Mouse (Mus musculus): ENCODE data around the gene Ttc7. TPM values are rescaled to one million over a fixed set of nuclear protein-coding genes. Genes with fewer than 3 reads are reported as not detected.
"Not testable (repeated sequence)": the region's sequence is repeated elsewhere in the genome, so short reads cannot be mapped to it uniquely, and the experiment has no call there.

Gene Ttc7
- polyA plus RNA-seq, 1 experiment from 2014 or later = 14.3 TPM

DNA sequence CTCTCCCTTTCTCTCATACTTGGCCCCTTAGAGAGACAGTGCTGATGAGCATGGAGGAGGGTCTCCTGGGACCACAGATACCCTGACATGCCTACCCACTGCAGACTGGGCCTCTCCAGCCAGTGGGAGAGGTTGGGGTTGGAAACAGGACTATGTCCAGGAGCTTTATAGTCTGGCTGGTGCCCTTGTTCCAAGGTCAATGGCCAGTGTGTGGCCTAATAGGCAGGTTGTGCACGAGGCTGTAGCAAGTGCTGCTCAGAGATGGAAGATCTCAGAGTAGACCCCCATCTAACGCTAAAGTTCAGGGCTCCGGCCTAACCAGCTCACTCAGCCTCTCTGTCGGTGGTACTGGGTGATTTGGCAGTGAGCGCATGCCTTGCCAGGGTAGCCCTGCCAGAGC is 9.1 kb downstream of the Ttc7 start:
- Histone ChIP-seq H3K9me3 (ENCODE audit: control insufficient read depth, low read length) (no peaks in the 10 kb centered on the region), H3K36me3 (ENCODE audit: control insufficient read depth, insufficient read depth, low read length) (no peaks in the 10 kb centered on the region; the same call in 1 of the 2 replicates), H3K4me1 (replicated peaks; ENCODE audit: control insufficient read depth, insufficient read depth, low read length) (peaks cover 10% of the 10 kb centered on the region), H3K4me2 (no peak overlapping the region), H3K4me3 (ENCODE audit: low read depth, low read length) (no peak overlapping the region), H3K9ac (ENCODE audit: low read depth, low read length) (no peak overlapping the region), H3K27ac (ENCODE audit: low read depth, low read length) (no peak overlapping the region), H3K27me3 (replicated peaks; ENCODE audit: control insufficient read depth, insufficient read depth, low read length) (no peaks in the 10 kb centered on the region)
- ATAC-seq (replicated peaks; ENCODE audit: low FRiP score) (no peak), DNase-seq (ENCODE audit: low spot score) (no peak)
- WGBS = 84% methylated on average over 5 of the region's 5 CpGs

DNA sequence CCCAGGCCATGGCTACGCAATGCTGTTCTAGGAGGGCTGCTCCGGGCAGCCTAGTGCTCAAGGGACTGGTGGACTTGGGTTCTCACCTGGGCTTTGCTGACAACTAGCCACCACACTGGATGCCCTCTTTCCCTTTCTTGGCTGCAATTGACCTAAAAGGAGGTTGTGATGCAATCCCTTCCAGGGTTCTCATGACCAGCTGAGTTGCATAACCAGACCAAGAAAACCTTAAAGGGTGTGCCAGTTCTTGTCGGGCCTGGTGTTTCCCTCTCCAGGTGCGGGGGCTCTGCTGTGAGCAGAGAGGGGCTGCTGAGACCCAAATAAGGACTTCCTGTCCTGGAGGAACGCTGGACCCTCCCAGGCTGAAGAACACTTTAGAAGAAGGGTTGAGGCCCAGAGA is 10.4 kb downstream of the Ttc7 start:
- 83% methylated on average over 5 of the region's 5 CpGs for WGBS
- Histone ChIP-seq H3K4me2 (no peak overlapping the region), H3K27ac (ENCODE audit: low read depth, low read length) (no peak overlapping the region), H3K9me3 (ENCODE audit: control insufficient read depth, low read length) (no peaks in the 10 kb centered on the region), H3K27me3 (replicated peaks; ENCODE audit: control insufficient read depth, insufficient read depth, low read length) (no peaks in the 10 kb centered on the region), H3K36me3 (ENCODE audit: control insufficient read depth, insufficient read depth, low read length) (no peaks in the 10 kb centered on the region; the same call in 1 of the 2 replicates), H3K9ac (ENCODE audit: low read depth, low read length) (no peak overlapping the region), H3K4me3 (ENCODE audit: low read depth, low read length) (no peak overlapping the region), H3K4me1 (replicated peaks; ENCODE audit: control insufficient read depth, insufficient read depth, low read length) (peaks cover 7% of the 10 kb centered on the region)
- DNase-seq (ENCODE audit: low spot score) = no peak
- no peak for ATAC-seq (replicated peaks; ENCODE audit: low FRiP score)

DNA sequence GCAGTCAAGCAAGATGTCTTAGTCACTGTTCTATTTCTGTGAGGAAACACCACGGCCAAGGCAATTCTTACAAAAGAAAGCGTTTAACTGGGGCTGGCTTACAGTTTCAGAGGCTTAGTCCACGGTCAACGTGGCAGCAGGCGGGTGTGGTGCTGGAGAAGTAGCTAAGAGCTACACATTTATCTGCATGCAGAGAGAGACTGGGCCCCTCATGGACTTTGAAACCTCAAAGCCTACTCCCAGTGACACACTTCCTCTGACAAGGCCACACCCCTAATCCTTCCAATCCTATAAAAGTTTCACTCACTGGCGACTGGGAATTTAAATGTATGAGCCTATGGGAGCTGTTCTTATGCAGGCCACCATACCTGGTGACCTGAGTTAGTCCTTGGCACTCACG is 13.1 kb downstream of the Ttc7 start:
- Histone ChIP-seq H3K4me1 (replicated peaks; ENCODE audit: control insufficient read depth, insufficient read depth, low read length) (peaks cover 11% of the 10 kb centered on the region), H3K4me2 (no peak overlapping the region), H3K27me3 (replicated peaks; ENCODE audit: control insufficient read depth, insufficient read depth, low read length) (no peaks in the 10 kb centered on the region), H3K9me3 (ENCODE audit: control insufficient read depth, low read length) (no peaks in the 10 kb centered on the region), H3K9ac (ENCODE audit: low read depth, low read length) (no peak overlapping the region), H3K4me3 (ENCODE audit: low read depth, low read length) (no peak overlapping the region), H3K36me3 (ENCODE audit: control insufficient read depth, insufficient read depth, low read length) (no peaks in the 10 kb centered on the region; the same call in 1 of the 2 replicates), H3K27ac (ENCODE audit: low read depth, low read length) (no peak overlapping the region)
- ATAC-seq (replicated peaks; ENCODE audit: low FRiP score) = 0 out of 2 replicates have a peak, but pooled peaks have one; percentile 46
- WGBS = 71% methylated on average over 7 of the region's 7 CpGs
- DNase-seq (ENCODE audit: low spot score) = no peak

DNA sequence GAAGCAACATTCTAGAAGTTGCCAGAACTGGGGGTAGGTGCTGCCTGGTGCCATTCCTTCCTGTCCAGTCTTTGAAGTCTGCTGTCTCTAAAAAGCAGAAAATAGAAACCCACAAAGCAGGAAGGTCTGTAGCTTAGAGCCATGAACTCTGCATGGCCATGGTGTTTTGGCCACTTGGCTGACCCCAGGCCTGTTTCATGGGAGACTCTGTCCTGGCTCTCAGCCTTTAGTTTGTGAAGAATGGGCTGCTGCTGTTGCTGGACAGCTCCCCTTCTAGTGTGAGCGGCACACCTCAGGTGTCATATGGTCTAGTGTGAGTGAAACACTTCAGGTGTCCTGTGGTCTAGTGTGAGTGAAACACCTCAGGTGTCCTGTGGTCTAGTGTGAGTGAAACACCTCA is 14.0 kb downstream of the Ttc7 start:
- not testable (repeated sequence) for H3K9ac ChIP-seq (ENCODE audit: low read depth, low read length); H3K27ac ChIP-seq (ENCODE audit: low read depth, low read length); H3K27me3 ChIP-seq (replicated peaks; ENCODE audit: control insufficient read depth, insufficient read depth, low read length); H3K36me3 ChIP-seq (ENCODE audit: control insufficient read depth, insufficient read depth, low read length); H3K4me2 ChIP-seq; ATAC-seq (replicated peaks; ENCODE audit: low FRiP score); H3K4me3 ChIP-seq (ENCODE audit: low read depth, low read length); DNase-seq (ENCODE audit: low spot score); H3K9me3 ChIP-seq (ENCODE audit: control insufficient read depth, low read length)
- 93% methylated on average over 1 of the region's 1 CpGs for WGBS
- peaks cover 11% of the 10 kb centered on the region for H3K4me1 ChIP-seq (replicated peaks; ENCODE audit: control insufficient read depth, insufficient read depth, low read length)

DNA sequence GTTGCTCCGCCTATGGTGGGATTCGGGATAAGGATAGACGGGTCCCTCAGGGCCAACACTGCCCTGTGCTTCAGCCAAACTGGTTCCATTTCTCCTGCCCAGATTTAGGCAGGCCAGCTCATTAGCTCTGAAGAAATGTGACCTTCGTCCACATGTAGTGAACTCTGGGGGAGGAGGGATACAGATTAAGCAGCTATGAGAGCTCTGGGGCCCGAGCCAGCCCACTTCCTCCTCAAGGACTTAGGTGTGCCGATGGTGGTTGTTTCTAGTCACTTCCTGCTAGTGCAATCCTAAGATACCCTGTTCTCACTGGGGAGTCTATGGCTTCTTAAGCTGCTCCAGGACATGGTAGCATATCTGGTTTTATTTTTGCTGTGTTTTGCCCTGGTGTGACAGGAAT is 16.3 kb downstream of the Ttc7 start:
- Histone ChIP-seq H3K27me3 (replicated peaks; ENCODE audit: control insufficient read depth, insufficient read depth, low read length) (no peaks in the 10 kb centered on the region), H3K36me3 (ENCODE audit: control insufficient read depth, insufficient read depth, low read length) (no peaks in the 10 kb centered on the region), H3K9ac (ENCODE audit: low read depth, low read length) (no peak overlapping the region), H3K4me3 (ENCODE audit: low read depth, low read length) (no peak overlapping the region), H3K9me3 (ENCODE audit: control insufficient read depth, low read length) (no peaks in the 10 kb centered on the region), H3K4me2 (no peak overlapping the region), H3K4me1 (replicated peaks; ENCODE audit: control insufficient read depth, insufficient read depth, low read length) (peaks cover 22% of the 10 kb centered on the region), H3K27ac (ENCODE audit: low read depth, low read length) (no peak overlapping the region)
- WGBS = 56% methylated on average over 6 of the region's 6 CpGs
- ATAC-seq (replicated peaks; ENCODE audit: low FRiP score) = no peak; the same call in 1 of the 2 replicates
- no peak for DNase-seq (ENCODE audit: low spot score)

DNA sequence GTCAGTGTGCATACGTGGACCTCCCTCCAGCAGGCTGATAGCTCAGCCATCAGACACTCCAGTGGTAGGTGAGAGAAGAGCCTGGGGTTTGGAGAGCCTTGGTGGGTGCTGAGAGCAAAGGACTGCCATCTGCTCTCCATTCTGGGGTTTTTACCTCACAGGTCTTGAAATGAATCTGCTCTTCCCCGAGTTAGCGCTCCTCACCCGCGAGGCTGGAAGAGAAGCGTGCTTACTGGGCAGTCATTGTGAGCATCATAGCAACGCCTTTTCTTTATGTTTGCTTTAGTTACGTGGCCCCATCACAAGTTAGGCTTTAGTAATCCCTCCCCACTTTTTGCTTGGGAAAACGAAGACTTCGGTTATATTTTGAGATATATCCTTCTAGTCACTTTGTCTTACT is 17.7 kb downstream of the Ttc7 start:
- no peak overlapping the region for H3K9ac ChIP-seq (ENCODE audit: low read depth, low read length)
- no peaks in the 10 kb centered on the region for H3K27me3 ChIP-seq (replicated peaks; ENCODE audit: control insufficient read depth, insufficient read depth, low read length)
- no peak overlapping the region for H3K4me3 ChIP-seq (ENCODE audit: low read depth, low read length)
- no peak overlapping the region for H3K27ac ChIP-seq (ENCODE audit: low read depth, low read length)
- no peak overlapping the region for H3K4me2 ChIP-seq
- WGBS = 86% methylated on average over 10 of the region's 10 CpGs
- H3K4me1 ChIP-seq (replicated peaks; ENCODE audit: control insufficient read depth, insufficient read depth, low read length) = peaks cover 22% of the 10 kb centered on the region
- DNase-seq (ENCODE audit: low spot score) (no peak), ATAC-seq (replicated peaks; ENCODE audit: low FRiP score) (no peak)
- H3K9me3 ChIP-seq (ENCODE audit: control insufficient read depth, low read length) = no peaks in the 10 kb centered on the region
- no peaks in the 10 kb centered on the region for H3K36me3 ChIP-seq (ENCODE audit: control insufficient read depth, insufficient read depth, low read length)

DNA sequence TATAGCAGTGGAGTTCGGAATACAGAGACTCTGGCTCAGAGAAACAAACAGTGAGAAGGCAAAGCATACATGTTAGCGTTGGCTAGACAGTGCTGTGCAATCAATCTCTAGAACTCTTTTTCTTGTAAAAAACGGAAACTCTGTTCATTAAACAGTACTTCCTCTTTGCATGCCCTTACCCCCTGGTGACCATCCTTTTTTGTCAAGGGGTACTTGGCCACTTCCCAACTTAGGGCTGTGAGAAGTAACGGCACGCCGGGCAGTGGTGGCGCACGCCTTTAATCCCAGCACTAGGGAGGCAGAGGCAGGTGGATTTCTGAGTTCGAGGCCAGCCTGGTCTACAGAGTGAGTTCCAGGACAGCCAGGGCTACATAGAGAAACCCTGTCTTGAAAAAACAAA is 18.9 kb downstream of the Ttc7 start:
- H3K36me3 ChIP-seq (ENCODE audit: control insufficient read depth, insufficient read depth, low read length); DNase-seq (ENCODE audit: low spot score); H3K9ac ChIP-seq (ENCODE audit: low read depth, low read length); ATAC-seq (replicated peaks; ENCODE audit: low FRiP score); H3K9me3 ChIP-seq (ENCODE audit: control insufficient read depth, low read length); H3K27me3 ChIP-seq (replicated peaks; ENCODE audit: control insufficient read depth, insufficient read depth, low read length); H3K4me3 ChIP-seq (ENCODE audit: low read depth, low read length); H3K4me2 ChIP-seq; H3K27ac ChIP-seq (ENCODE audit: low read depth, low read length): not testable (repeated sequence)
- peaks cover 15% of the 10 kb centered on the region for H3K4me1 ChIP-seq (replicated peaks; ENCODE audit: control insufficient read depth, insufficient read depth, low read length)
- WGBS = 74% methylated on average over 9 of the region's 9 CpGs

DNA sequence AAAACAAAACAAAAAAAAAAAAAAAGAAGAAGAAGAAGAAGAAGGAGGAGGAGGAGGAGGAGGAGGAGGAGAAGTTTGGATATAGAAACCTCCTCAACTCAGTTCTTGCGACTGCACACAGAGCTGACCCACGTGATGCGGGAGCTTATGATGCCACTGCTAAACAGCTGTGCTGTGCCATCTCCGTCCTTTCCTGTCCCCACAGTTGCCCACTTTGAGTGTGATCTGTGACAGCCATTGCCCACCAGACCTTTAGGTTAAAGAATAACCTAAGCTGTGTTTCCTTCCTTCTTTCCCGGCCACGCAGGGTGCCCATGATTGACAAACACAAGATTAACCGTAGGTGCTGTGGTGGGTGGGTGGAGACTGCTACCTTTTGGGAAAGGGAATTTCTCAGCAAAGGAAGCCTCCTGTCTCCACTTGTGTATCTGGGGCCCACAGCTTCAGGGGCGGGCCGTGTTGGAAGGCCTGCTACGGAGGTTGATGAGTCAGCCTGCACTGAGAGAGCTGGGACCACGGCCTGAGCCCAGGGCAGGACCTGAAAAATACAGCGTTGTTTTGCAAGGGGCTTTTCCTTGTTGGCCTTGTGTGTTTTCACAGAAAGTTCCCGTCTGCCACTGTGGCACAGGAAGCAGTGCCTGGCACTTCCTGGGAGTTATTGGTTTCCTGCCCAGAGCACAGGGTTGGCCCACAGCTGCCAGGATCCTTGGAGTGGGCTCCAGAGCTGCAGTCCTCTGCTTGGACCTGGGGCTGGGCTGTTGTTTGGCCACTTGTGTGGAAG is 19.5 kb downstream of the Ttc7 start:
- Histone ChIP-seq H3K9me3 (ENCODE audit: control insufficient read depth, low read length) (no peaks in the 10 kb centered on the region), H3K9ac (ENCODE audit: low read depth, low read length) (no peak overlapping the region), H3K4me1 (replicated peaks; ENCODE audit: control insufficient read depth, insufficient read depth, low read length) (peaks cover 15% of the 10 kb centered on the region), H3K36me3 (ENCODE audit: control insufficient read depth, insufficient read depth, low read length) (no peaks in the 10 kb centered on the region), H3K27ac (ENCODE audit: low read depth, low read length) (no peak overlapping the region), H3K4me3 (ENCODE audit: low read depth, low read length) (no peak overlapping the region), H3K27me3 (replicated peaks; ENCODE audit: control insufficient read depth, insufficient read depth, low read length) (no peaks in the 10 kb centered on the region), H3K4me2 (no peak overlapping the region; the same call in 1 of the 2 replicates)
- ATAC-seq (replicated peaks; ENCODE audit: low FRiP score) (no peak), DNase-seq (ENCODE audit: low spot score) (no peak)
- WGBS = 39% methylated on average over 13 of the region's 13 CpGs

Data from liver, embryonic 11.5 days (tissue).